Mouse (Mus musculus): ENCODE results near the gene Nupr1.

DNA sequence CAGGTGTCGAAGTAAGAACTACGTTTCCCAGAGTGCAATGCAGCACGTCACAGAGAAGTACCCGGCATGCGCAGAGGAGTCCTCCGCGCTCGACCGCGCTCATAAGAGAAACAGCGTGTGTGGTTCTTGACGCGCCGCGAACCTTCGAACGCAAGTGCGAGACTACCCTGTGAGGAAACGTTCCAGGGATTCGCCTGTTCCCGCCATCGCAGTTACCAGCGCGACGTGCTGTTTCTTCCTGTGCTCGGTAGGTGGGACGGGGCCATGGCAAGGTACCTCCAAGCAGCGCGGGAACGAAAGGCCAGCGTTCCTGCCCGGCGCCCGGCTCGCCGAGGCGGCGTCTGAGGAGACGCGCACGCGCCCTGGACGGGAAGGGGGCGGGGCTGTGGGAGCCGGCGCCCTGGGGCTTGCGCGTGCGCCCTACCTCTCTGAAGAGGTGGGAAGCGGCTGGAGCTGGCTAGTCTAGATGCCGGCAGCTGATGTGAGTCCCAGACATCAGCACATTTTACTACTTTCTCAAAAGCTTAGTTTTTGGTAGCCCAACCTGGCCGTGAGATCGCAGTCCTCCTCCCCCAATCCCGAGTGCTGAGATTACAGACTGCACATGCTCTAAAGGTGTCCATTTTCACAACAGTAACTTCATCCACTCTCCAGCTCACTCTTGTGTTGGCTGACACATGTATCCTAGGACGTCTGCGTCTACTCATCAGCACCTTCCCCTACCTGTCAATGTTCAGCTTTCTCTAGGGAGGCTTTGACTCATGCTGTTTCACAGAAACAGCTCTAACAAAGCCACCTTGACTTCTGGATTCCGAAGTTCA is 18.8 kb upstream of the Nupr1 start, which contains the start of gene Sgf29:
- TF ChIP-seq TAL1 (IDR thresholded peaks at IDR 0.05; ENCODE audit: low read length) (no peak), GATA1 (IDR thresholded peaks at IDR 0.05; ENCODE audit: low read length) (peak; percentile 38; the same call in 1 of the 2 replicates)

Data from erythroblast, embryonic 14.5 days (primary cell).